Mouse (Mus musculus) brain, embryonic 14.5 days (tissue): Measurements from ENCODE around the gene Sapcd2.

Experiments
- CTCF ChIP-seq: fragments of 200-500 bp; IDR thresholded peaks from 2 replicates; pipeline ENCODE4 v1.5.1; 2012; ENCODE audit warnings: inconsistent platforms, mild to moderate bottlenecking, moderate library complexity, borderline replicate concordance; ENCODE audit not compliant: insufficient read depth, insufficient read length; ENCODE audit errors: extremely low read depth
- POLR2A ChIP-seq: fragments of 200-500 bp; IDR thresholded peaks from 2 replicates; pipeline ENCODE4 v1.6.1; 2012; ENCODE audit warnings: mild to moderate bottlenecking, inconsistent platforms, borderline replicate concordance; ENCODE audit not compliant: poor library complexity, insufficient read depth, insufficient read length, severe bottlenecking; ENCODE audit errors: extremely low read depth

DNA sequence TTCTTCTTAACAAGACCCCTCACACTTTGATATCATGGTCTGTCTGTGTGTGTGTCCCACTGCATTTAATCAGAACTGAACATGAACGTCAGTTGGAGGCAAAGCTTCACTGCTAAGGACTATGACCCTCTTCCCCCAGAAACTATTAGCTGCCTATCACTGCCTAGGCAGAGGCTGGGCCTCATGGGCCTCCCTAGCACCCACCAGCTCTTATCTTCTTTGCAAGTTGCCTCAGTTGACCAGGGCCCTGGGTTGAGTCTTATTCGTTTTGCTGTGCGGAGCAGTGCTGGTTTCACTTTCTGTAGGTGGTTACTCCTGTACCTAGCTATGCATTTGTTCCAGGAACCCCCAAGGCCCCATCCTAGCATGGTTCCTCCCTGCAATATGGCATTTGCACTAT is 2.1 kb upstream of the Sapcd2 start:
- TF ChIP-seq CTCF (no peak), POLR2A (no peak)
